Mouse (Mus musculus) large intestine, adult 2 months (tissue): ENCODE measurements at regions not wholly inside any gene's neighbourhood (a gene's known extent, or its start where the extent isn't known, plus 50 kb on each side); places are given as distances from the start of the nearest gene placed in this dataset.
A peak's percentile ranks its signal among the peaks of the same experiment; 100 is the strongest.

Experiments
- DNase-seq: peaks from one replicate; pipeline ENCODE4 v3.0.0-alpha.2; 2012; ENCODE audit warnings: low read depth, low spot score
- WGBS: fragments of 180-500 bp; shearing (Covaris S2); methylation state at CpG from one replicate; pipeline ENCODE4 v1.1.7; 2018; 5-methylcytosine and 5-hydroxymethylcytosine counted together

- no peak for DNase-seq
- WGBS: 81% methylated on average over 10 of the region's 10 CpGs
These were observed 1280.1 kb upstream of the A1bg start for GRCm38 (mm10) chr15:62202781-62203375.

GRCm38 (mm10) chr15:62198721-62199120, 1275.9 kb upstream of the A1bg start:
- DNase-seq: no peak
- 94% methylated on average over 6 of the region's 6 CpGs for WGBS

- DNase-seq: no peak
- WGBS: 91% methylated on average over 4 of the region's 4 CpGs
These were observed 1275.4 kb upstream of the A1bg start for GRCm38 (mm10) chr15:62198194-62198593.

- 80% methylated on average over 5 of the region's 5 CpGs for WGBS
- DNase-seq: no peak
These were observed 1272.6 kb upstream of the A1bg start for GRCm38 (mm10) chr15:62195440-62195839.

- 35% methylated on average over 1 of the region's 1 CpGs for WGBS
- no peak for DNase-seq
These were observed 1269.9 kb upstream of the A1bg start for GRCm38 (mm10) chr15:62192706-62193105.

GRCm38 (mm10) chr15:62191641-62192040, 1268.8 kb upstream of the A1bg start:
- WGBS: 94% methylated on average over 1 of the region's 1 CpGs
- no peak for DNase-seq

GRCm38 (mm10) chr15:62190977-62191614, 1268.3 kb upstream of the A1bg start:
- DNase-seq: no peak
- 91% methylated on average over 5 of the region's 5 CpGs for WGBS

- 82% methylated on average over 5 of the region's 5 CpGs for WGBS
- no peak for DNase-seq
These were observed 1267.6 kb upstream of the A1bg start for GRCm38 (mm10) chr15:62190224-62190910.

GRCm38 (mm10) chr15:62189565-62190181, 1266.9 kb upstream of the A1bg start:
- DNase-seq: no peak
- 90% methylated on average over 14 of the region's 14 CpGs for WGBS

GRCm38 (mm10) chr15:62186548-62186947, 1263.7 kb upstream of the A1bg start:
- DNase-seq: no peak
- WGBS: 93% methylated on average over 11 of the region's 11 CpGs

GRCm38 (mm10) chr15:62183803-62184202, 1261.0 kb upstream of the A1bg start:
- WGBS: 95% methylated on average over 4 of the region's 4 CpGs
- DNase-seq: no peak

- DNase-seq: no peak
- WGBS: 80% methylated on average over 2 of the region's 2 CpGs
These were observed 1258.7 kb upstream of the A1bg start for GRCm38 (mm10) chr15:62181454-62181910.

GRCm38 (mm10) chr15:62180718-62181117, 1257.9 kb upstream of the A1bg start:
- 86% methylated on average over 3 of the region's 3 CpGs for WGBS
- no peak for DNase-seq

GRCm38 (mm10) chr15:62179801-62180200, 1257.0 kb upstream of the A1bg start:
- 66% methylated on average over 2 of the region's 2 CpGs for WGBS
- no peak for DNase-seq

GRCm38 (mm10) chr15:62178568-62178967, 1255.8 kb upstream of the A1bg start:
- 17% methylated on average over 6 of the region's 6 CpGs for WGBS
- peak; percentile 11 for DNase-seq

- DNase-seq: no peak
These were observed 1255.1 kb upstream of the A1bg start for GRCm38 (mm10) chr15:62177768-62178410.

GRCm38 (mm10) chr15:62176076-62176475, 1253.3 kb upstream of the A1bg start:
- no peak for DNase-seq
- 100% methylated on average over 2 of the region's 2 CpGs for WGBS

More at GRCm38 (mm10) chr15:62177768-62178410, 1255.1 kb upstream of the A1bg start:
- WGBS: 78% methylated on average over 9 of the region's 9 CpGs

- no peak for DNase-seq
- WGBS: 89% methylated on average over 10 of the region's 10 CpGs
These were observed 1251.1 kb upstream of the A1bg start for GRCm38 (mm10) chr15:62173633-62174543.

- 82% methylated on average over 7 of the region's 7 CpGs for WGBS
These were observed 1248.8 kb upstream of the A1bg start for GRCm38 (mm10) chr15:62171632-62172031.

More at GRCm38 (mm10) chr15:62171632-62172031, 1248.8 kb upstream of the A1bg start:
- DNase-seq: no peak
